Mouse (Mus musculus): ENCODE data around the gene Ntf3.

The Ntf3 gene

GRCm38 (mm10) chr6:126166548-126167207 is at the start of gene Ntf3:
Ntf3 (minus strand) TSS chr6:126166910.
- no peak for DNase-seq (ENCODE audit: low spot score in 2 of 2)

- no peak for DNase-seq (ENCODE audit: low spot score in 2 of 2)
Observed at GRCm38 (mm10) chr6:126213330-126213729, 46.6 kb upstream of the Ntf3 start.

DNA sequence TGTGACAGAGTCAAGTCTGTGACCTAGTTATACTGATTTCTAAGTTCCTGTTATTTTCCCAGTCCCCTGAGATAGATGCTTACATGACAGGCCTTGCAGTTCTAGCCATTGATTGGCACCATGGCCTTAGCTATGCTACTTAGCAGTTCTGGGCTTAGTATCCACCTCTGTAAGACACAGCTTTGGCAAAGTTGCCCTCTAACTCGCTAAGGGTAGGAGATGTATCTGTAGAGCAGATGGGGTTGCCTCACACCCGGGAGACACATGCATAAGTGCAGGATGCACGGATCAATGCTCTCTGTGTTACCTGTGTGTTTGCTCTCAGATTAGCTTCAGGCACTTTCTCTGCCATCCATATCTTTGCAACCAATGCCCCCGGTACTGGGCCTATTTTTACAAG is 36.7 kb upstream of the Ntf3 start:
- DNase-seq (ENCODE audit: low spot score in 2 of 2) = no peak

- peak; percentile 1 to 8 for DNase-seq (ENCODE audit: low spot score in 2 of 2)
Observed at GRCm38 (mm10) chr6:126202959-126203358, 36.2 kb upstream of the Ntf3 start.

- DNase-seq (ENCODE audit: low spot score in 2 of 2) = no peak
Observed at GRCm38 (mm10) chr6:126201721-126202120, 35.0 kb upstream of the Ntf3 start.

DNA sequence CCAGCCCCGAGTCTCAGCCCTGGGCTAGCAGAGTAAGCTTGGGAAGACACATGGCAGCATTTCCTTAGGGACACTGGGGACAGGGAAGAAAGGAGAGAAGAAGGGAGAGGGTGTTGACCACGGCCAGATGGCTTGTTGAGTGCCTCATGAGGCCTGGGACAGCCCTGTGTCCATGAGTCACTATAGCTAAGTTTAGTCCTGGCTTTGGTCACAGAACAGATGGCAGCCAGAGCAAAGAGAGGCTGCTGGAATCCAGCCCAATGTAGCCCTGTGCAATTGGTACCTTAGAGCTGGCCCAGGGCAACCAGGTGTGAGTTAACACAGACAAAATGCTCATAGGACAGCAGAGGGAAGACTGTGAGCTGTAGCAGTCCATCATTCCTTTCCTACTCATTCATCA is 33.2 kb upstream of the Ntf3 start:
- no peak for DNase-seq (ENCODE audit: low spot score in 2 of 2)

GRCm38 (mm10) chr6:126194760-126195159 is 28.1 kb upstream of the Ntf3 start:
- no peak for DNase-seq (ENCODE audit: low spot score in 2 of 2)

DNA sequence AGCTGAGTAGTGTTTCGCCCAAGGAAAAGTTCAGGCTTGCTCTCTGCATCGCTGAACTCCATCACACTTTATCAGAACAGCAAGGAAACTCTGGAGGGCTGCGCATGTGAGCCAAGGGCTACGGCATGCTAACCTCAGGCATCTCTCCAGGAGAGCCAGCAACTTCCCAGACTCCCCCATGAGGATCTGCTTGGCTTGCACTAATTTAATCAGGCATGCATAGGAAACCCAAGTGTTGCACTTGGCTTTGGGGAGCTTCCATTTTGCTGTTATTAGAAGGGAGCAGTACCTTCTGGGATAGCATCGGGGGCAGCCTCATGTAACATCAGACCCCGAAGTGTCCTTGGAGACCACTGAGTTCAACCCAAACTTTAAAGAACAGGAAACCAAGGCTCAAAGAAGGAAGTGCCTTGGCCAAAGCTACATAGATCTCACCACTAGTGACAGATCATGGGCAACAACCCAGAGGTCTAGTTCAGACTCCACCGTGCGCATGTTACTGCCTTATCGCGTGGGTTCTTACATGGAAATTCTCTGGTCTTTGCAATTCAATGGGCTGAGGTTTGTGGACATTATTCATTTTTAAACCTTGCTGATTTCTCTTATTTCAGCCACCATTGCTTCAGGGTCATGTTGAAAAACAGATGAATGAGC is 23.6 kb upstream of the Ntf3 start:
- no peak for DNase-seq (ENCODE audit: low spot score in 2 of 2)

GRCm38 (mm10) chr6:126187400-126187799 is 20.7 kb upstream of the Ntf3 start:
- DNase-seq (ENCODE audit: low spot score in 2 of 2) = no peak

GRCm38 (mm10) chr6:126186116-126186515 is 19.4 kb upstream of the Ntf3 start:
- DNase-seq (ENCODE audit: low spot score in 2 of 2) = no peak

DNA sequence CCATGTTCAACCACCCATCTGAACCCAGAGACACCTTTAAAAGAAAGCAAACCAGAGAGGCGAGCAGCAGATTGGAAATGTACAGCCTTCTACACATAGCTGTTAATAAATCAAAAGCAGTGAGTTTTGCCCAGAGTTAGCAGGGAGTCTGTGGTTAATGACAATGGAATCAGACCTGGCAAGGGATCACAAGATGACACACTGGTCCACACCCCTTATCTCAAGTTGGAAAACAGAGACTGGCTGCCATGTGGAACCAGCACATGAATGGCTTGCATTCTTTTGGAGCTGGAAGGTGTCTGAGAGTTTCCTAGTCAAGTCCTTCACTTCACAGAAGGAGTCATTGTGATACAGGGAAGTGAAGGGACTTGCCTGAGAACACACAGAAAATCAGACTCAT is 5.4 kb upstream of the Ntf3 start:
- DNase-seq (ENCODE audit: low spot score in 2 of 2) = no peak

- no peak for DNase-seq (ENCODE audit: low spot score in 2 of 2)
Observed at GRCm38 (mm10) chr6:126170772-126171171, 4.1 kb upstream of the Ntf3 start.

DNA sequence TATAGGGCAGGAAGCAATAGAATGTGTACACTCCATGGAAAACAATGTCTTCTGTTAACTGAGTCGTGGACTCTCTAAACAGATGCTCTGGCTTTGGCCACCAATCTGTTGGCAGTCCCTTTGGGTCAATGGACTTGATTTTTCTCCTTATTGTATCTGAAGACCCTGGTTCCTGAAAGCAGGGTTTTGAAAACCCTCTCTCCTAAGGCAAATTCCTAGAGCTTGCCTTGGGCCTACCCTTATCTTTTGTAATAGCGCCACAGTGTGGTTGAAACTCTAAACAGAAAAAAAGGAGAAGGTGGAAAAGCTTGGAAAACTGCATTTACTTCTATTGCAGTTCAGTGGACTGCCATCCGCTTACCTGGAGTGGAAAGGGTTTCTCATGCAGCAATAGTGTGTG is 1.0 kb upstream of the Ntf3 start:
- DNase-seq (ENCODE audit: low spot score in 2 of 2) = peak in 1 of 2 experiments; percentile 11

- no peak for DNase-seq (ENCODE audit: low spot score in 2 of 2)
Observed at GRCm38 (mm10) chr6:126167208-126167590, 489 bp upstream of the Ntf3 start.

GRCm38 (mm10) chr6:126165591-126166155 is 1.0 kb downstream of the Ntf3 start:
- no peak for DNase-seq (ENCODE audit: low spot score in 2 of 2)

DNA sequence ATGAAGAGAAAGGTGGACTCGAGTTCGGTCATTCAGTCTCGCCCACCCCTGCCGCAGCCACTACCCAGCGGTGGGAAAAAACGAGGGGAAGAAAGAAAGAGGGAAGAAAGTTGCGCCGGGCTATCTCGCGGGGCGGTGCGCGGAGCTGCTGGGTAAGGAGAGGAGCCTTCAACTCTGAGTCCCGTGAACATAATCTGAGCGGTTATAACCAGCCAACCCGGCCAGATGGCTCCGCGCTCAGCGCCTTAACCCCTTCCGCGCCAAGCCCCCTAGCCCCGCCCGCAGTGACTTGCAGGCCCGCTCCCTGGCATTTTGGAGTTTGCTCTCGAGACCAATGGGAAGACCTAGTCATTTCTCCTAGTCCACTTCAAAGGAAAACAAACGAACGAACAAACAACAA is 1.9 kb downstream of the Ntf3 start:
- DNase-seq (ENCODE audit: low spot score in 2 of 2) = peak in 1 of 2 experiments; percentile 20

DNA sequence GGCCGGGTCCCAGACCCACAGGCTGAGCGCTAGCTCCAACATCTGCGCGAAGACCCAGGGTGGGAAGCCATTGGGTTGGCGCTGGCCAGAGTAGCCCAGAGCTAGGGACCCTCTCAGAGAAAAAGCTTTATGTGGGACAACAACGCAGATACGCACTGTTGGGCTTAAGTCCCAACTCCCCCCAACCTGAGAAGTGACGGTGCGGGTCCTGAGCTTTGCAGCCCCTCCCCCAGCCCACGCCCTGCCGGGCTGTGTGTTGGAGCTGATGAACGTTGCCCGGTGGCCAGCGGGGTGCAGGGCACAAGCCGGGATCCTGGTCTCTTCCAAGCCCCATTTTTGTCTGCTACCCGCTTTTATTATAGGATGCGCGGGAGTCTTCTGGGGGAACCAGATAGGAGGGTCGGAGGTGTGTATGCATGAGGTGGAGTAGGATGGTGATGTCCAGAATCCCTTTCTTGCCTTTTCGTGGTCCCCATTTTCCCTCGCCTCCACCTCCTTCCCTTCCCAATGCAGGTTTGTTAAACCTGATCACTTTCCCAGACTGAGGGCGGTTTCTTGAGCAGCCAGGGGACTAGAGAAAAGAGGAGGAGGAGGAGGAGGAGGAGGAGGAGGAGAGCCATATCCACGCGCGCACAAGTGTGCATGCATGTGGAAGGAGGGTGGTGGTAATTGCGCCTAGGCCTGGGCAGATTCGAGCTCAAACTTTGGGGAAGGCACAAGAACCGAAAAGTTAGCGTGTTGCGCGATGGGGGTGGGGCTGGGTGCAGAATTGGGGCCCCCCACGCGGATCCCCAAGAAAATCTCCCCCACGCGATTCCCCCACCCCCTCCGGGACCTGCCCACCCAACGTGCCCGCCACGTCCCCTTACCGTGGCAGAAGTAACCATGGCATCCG is 2.6 kb downstream of the Ntf3 start:
- DNase-seq (ENCODE audit: low spot score in 2 of 2) = no peak

DNA sequence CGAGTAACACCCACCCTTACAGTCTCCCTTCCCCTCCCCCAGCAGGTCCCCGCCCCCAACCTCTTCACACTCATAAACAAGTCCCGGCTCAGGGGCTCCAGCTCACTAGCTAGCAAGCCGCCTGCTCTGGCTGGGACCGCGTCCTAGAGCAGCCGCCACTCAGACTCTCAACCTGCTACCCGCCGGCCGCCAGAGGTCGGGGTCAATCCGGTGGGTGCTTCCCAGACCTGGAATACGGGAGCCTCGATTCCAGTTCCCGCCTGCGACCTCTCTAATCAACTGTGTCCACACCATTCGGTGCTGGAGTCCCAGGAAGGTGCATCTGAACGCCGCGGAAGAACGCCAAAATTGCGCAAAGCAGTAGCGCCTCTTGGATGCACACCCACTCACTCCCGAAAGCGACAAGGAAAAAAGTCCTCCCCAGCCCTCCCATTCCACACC is 3.5 kb downstream of the Ntf3 start:
- peak in 1 of 2 experiments; percentile 20 for DNase-seq (ENCODE audit: low spot score in 2 of 2)

DNA sequence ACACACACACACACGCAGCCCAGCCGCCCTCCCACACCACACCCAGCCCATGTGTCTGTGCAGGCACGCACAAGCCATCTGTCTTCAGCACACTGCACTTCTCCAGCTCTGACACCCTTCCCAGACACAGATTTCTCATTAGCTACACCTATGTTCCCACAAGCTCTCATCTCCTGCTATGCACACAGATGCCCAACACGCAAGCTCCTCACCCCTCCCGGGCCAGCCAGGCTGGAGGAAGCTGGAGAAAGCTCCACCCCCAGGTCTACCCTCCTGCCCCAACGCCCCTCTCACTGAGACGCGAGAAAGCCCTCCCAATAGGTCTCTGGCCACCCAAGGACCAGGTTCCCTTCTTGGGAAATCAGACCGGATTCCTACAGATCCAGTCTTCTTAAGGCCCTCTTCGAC is 4.4 kb downstream of the Ntf3 start:
- peak in 1 of 2 experiments; percentile 15 for DNase-seq (ENCODE audit: low spot score in 2 of 2)

DNA sequence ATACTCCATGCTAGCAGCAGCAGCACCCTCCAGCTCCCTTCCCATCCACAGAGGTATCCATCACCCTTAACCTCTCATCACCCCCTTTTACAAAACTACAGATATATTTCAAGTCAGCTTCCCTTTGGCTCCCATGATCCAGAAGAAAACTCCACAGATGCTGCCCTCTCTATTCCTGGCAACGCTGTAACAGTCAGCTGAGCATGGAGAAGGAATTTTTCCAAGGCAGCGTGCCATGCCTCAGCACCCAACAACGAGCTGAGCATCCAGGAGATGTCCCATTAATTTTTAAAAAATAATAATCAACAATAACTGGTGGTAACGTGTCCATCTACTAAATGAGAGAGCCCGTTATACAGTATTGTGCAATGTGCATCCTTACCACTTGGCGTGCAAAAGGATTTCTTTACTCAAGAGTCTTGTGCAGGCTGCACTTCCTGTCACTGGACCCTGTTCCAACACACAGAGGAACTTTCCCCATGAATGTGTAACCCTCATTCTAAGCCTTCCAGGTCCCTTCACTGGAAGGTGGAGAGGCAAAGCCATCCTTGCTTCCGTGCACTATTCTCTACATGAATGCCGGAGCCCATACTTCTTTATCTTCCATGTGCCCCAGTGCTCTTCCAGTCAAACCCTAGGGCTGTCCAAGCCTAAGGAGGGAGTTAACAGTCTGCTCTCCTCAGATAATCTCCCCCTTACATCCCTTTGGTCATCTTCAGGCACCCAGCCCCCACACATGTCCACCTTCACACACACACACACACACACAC is 5.0 kb downstream of the Ntf3 start:
- DNase-seq (ENCODE audit: low spot score in 2 of 2) = no peak

DNA sequence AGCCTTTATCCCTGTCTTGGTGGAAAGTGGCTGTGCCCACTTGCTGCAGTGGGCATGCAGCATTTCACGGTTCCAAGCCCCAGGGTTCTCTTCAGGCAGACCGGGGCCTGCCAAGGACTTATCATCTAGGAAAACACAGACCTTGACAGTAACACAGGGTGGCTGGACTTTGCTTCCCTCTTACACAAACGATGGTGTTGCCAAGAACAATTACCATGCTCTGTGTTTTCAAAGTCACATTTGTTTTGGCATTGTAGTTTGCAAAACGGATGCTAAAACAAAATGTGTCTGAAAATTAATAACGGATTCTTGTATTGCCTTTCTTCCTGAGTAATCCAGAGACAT is 6.7 kb downstream of the Ntf3 start:
- no peak for DNase-seq (ENCODE audit: low spot score in 2 of 2)
